In genomic region chr2:76866928-76867327, GRCm38 (mm10) we compare ENCODE assay signal across 10 mouse cellular contexts.
DNase-seq lines count a peak whose midpoint lies in the region; TF ChIP-seq lines count a peak whose summit lies in the region.
"Had no signal": no experiment of that assay in that cellular context is flagged by ENCODE, and none has a peak within 500 bp of the region (broad histone marks: within the 10 kb centered on the region; RNA-seq: fewer than 3 reads in every experiment).

No protein-coding gene starts in this region.

- no peak overlapping the region for H3K27ac ChIP-seq in liver, adult 2 months (replicated peaks; ENCODE audit: insufficient read depth, low read depth, low read length)
- H3K27ac ChIP-seq: heart, embryonic 15.5 days had no signal

- H3K9ac ChIP-seq in liver, adult 2 months (ENCODE audit: low read depth, low read length) = no peak overlapping the region
- H3K9ac ChIP-seq: heart, embryonic 15.5 days had no signal

- TF ChIP-seq POLR2A in liver, adult 2 months (IDR thresholded peaks at IDR 0.05; ENCODE audit: extremely low read depth, insufficient read depth, low read length) = no peak

- no peak overlapping the region for H3K4me3 ChIP-seq in liver, adult 2 months (ENCODE audit: insufficient read depth, low read depth, low read length)
- H3K4me3 ChIP-seq: heart, embryonic 15.5 days; myocyte had no signal

- TF ChIP-seq CTCF in liver, adult 2 months (IDR thresholded peaks at IDR 0.05; ENCODE audit: low read depth, low read length) = peak; percentile 43

- H3K27me3 ChIP-seq in liver, adult 2 months (ENCODE audit: control insufficient read depth, insufficient read depth, low read length) = no peaks in the 10 kb centered on the region
- H3K27me3 ChIP-seq: heart, embryonic 15.5 days had no signal

- H3K79me2 ChIP-seq in liver, adult 2 months (ENCODE audit: control insufficient read depth, insufficient read depth, low read length) = no peaks in the 10 kb centered on the region

- no peaks in the 10 kb centered on the region for H3K36me3 ChIP-seq in liver, adult 2 months (ENCODE audit: control insufficient read depth, insufficient read depth, low read length)

- 26% methylated on average over 4 of the region's 4 CpGs for WGBS in liver, adult 2 months

- no peaks in the 10 kb centered on the region for H3K4me1 ChIP-seq in liver, adult 2 months (ENCODE audit: control insufficient read depth, insufficient read depth, low read length)
- H3K4me1 ChIP-seq: heart, embryonic 15.5 days had no signal

- DNase-seq in cerebellum, adult 18-20 months = peak; percentile 5 to 12
- no peak for DNase-seq in cerebellum, adult 11 months
- peak; percentile 58 for DNase-seq in liver, adult 2 months (ENCODE audit: extremely low read depth, low read depth, low spot score)
- DNase-seq in liver = no peak
- DNase-seq in cerebellum, adult 8-10 months = peak; percentile 11
- peak; percentile 12 for DNase-seq in lung, postnatal 25 days (ENCODE audit: low spot score)
- DNase-seq in spleen, postnatal 10 days (ENCODE audit: low spot score in 2 of 2) = no peak
- no peak for DNase-seq in heart, adult 8-10 months (ENCODE audit: low spot score)

Comparison
In these comparisons a context has a peak if more than half of its experiments do, and no peak if none do; other contexts are left out.
1. DNase-seq: peak in cerebellum, adult 18-20 months (2 of 2), liver, adult 2 months (single experiment), cerebellum, adult 8-10 months (single experiment) and lung, postnatal 25 days (single experiment); none in cerebellum, adult 11 months (single experiment), liver (single experiment), spleen, postnatal 10 days (0 of 2) and heart, adult 8-10 months (single experiment).